Mouse (Mus musculus) E14TG2a.4 (cell line): Measurements from ENCODE around the gene Gm11595.

Source experiments
- H3K27me3 ChIP-seq: 2 replicates; pipeline ENCODE4 v1.6.1; 2014; ENCODE audit warnings: low read length, control low read depth; ENCODE audit not compliant: insufficient read depth
- H3K36me3 ChIP-seq: 2 replicates; pipeline ENCODE4 v1.6.1; 2014; ENCODE audit warnings: low read length, control low read depth; ENCODE audit not compliant: insufficient read depth
- H3K4me1 ChIP-seq: replicated peaks from 2 replicates; pipeline ENCODE4 v1.6.1; 2014; ENCODE audit warnings: low read depth, low read length, control low read depth
- H3K4me3 ChIP-seq: replicated peaks from 2 replicates; pipeline ENCODE4 v1.5.1; 2014; ENCODE audit warnings: mild to moderate bottlenecking, low read length
- H3K9me3 ChIP-seq: 2 replicates; pipeline ENCODE4 v1.6.1; 2014; ENCODE audit warnings: low read length, control low read depth
- CTCF ChIP-seq: conservative IDR thresholded peaks from 2 replicates; pipeline ENCODE4 v1.5.1; 2014; ENCODE audit warnings: low read length
- NANOG ChIP-seq: IDR thresholded peaks from 2 replicates; pipeline ENCODE4 v1.6.1; 2014; ENCODE audit warnings: borderline replicate concordance, low read length, mixed read lengths
- POU5F1 ChIP-seq: IDR thresholded peaks from 2 replicates; pipeline ENCODE4 v1.6.1; 2014; ENCODE audit warnings: low read length, borderline replicate concordance

Gm11595 gene

DNA sequence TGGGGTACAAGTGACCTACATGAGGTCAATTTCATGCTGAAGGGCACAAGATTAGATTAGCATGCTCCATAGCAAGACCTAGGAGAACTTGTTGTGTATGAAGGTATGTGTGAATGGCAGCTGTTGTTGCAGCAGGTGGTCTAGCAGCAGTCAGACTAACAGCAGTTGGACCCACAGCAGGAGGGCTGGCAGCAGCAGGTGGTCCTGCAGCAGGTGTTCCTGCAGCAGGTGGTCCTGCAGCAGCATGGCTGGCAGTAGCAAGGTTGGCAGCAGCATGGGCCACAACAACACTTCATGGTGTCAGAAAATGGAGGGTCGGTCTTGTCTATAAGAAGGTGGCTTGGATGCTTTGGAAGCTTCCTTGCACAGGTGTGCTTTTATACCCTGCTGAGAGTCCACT, 13.8 kb downstream of the Gm11595 start:
- Histone ChIP-seq H3K9me3 (no peaks in the 10 kb centered on the region), H3K36me3 (no peaks in the 10 kb centered on the region), H3K27me3 (no peaks in the 10 kb centered on the region), H3K4me1 (no peaks in the 10 kb centered on the region), H3K4me3 (no peak overlapping the region)
- TF ChIP-seq POU5F1 = no peak
- no peak for TF ChIP-seq CTCF
- TF ChIP-seq NANOG = no peak

DNA sequence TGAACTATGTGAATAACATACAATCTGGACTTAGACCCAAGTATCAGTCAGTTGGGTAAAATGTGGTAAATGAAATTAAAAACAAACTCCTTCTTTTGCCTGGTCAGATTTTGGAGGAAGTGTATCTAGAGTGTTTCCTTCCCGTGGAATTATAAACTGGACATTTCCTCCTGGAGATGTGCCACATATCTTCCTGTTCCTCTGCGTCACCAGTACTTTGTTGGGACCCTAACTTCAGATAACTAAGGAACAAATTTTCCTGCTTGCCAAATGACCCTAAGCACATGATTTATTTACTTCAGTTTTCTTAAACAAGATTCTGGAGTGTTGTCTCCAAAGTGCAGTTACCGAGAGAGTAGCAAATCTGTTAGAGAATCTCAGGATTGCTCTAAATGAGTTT, 28.7 kb downstream of the Gm11595 start:
- Histone ChIP-seq H3K36me3 (no peaks in the 10 kb centered on the region), H3K27me3 (no peaks in the 10 kb centered on the region), H3K4me1 (no peaks in the 10 kb centered on the region), H3K9me3 (no peaks in the 10 kb centered on the region), H3K4me3 (no peak overlapping the region)
- TF ChIP-seq CTCF (no peak), NANOG (no peak), POU5F1 (no peak)

DNA sequence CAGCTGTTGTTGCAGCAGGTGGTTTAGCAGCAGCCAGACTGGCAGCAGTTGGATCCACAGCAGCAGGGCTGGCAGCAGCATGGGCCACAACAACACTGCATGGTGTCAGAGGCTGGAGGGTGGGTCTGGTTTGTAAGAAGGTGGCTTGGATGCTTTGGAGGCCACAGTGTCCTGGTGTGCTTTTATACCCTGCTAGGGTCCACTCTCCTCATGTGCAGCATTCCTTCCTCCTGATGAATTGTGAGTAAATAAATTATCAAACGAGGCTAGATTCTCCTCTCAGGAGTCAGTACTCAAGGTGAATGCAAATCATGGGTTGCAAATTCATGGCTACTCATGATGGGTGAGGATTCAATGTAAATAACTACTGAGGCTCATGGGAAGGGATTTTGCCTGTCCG, 38.5 kb downstream of the Gm11595 start, which contains the start of gene Gm14180:
Gene Gm14180 (minus strand): TSS at position 101 of the 400 bp plus-strand sequence.
- no peaks in the 10 kb centered on the region for H3K36me3 ChIP-seq
- no peak within 1 kb of the TSS for H3K4me3 ChIP-seq
- H3K27me3 ChIP-seq = no peaks in the 10 kb centered on the region
- TF ChIP-seq POU5F1 (no peak), CTCF (no peak), NANOG (no peak)
- no peaks in the 10 kb centered on the region for H3K9me3 ChIP-seq
- H3K4me1 ChIP-seq = no peaks in the 10 kb centered on the region

DNA sequence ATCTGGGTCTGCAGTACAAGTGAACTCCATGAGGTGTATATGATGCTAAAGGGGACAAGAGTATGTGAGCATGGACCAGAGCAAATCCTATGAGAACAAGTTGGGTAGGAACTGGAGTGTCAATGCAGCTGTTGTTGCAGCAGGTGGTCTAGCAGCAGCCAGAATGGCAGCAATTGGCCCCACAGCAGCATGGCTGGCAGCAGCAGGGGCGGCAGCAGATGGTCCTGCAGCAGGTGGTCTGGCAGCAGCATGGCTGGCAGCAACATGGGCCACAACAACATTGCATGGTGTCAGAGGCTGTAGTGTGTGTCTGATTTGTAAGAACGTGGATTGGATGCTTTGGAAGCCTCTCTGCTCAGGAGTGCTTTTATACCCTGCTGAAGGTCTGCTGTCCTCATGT, 48.7 kb downstream of the Gm11595 start:
- H3K4me1 ChIP-seq = no peaks in the 10 kb centered on the region
- no peak overlapping the region for H3K4me3 ChIP-seq
- H3K36me3 ChIP-seq = no peaks in the 10 kb centered on the region
- H3K9me3 ChIP-seq = peaks cover 10% of the 10 kb centered on the region
- TF ChIP-seq NANOG (no peak), POU5F1 (no peak), CTCF (no peak)
- no peaks in the 10 kb centered on the region for H3K27me3 ChIP-seq
